Mouse (Mus musculus): ENCODE results near the gene Aldh18a1. TPM values are rescaled to one million over a fixed set of nuclear protein-coding genes. Genes with fewer than 3 reads are reported as not detected.

Aldh18a1 gene
- total RNA-seq (2012; rRNA removed) (35.3 and 68.5 TPM in 2 replicates), polyA plus RNA-seq (2012; ENCODE audit: insufficient read depth in 1 of 2, insufficient read length in 2 of 2, low read depth in 1 of 2, low replicate concordance in 2 of 2, missing spikeins in 1 of 2) (100 to 1,000 TPM in 1 of 2 experiments, 10 to 100 TPM in 1; 89.7 to 214 TPM)

- H3K27me3 ChIP-seq (ENCODE audit: control insufficient read depth in 1 of 2, insufficient read depth in 2 of 2, low read length in 2 of 2) = no peaks in the 10 kb centered on the region
- H3K9ac ChIP-seq (ENCODE audit: control insufficient read depth, low read depth, low read length, poor library complexity, severe bottlenecking) = peak within 1 kb of the TSS; percentile 90
- TF ChIP-seq RCOR1 (IDR thresholded peaks at IDR 0.05; ENCODE audit: low read depth, low read length) (no peak), CHD1 (IDR thresholded peaks at IDR 0.05; ENCODE audit: low read depth, low read length) (no peak), EP300 (IDR thresholded peaks at IDR 0.05; ENCODE audit: low read depth in 1 of 2, low read length in 2 of 2) (no peak), KAT2A (conservative IDR thresholded peaks at IDR 0.05; ENCODE audit: low read depth, low read length) (no peak), MYC (IDR thresholded peaks at IDR 0.05; ENCODE audit: low read depth, low read length) (no peak; the same call in 1 of the 2 replicates), TCF12 (IDR thresholded peaks at IDR 0.05; ENCODE audit: low read depth, low read length) (no peak), MXI1 (IDR thresholded peaks at IDR 0.05; ENCODE audit: low read depth, low read length) (peak; percentile 6; the same call in 1 of the 2 replicates), ZC3H11A (IDR thresholded peaks at IDR 0.05; ENCODE audit: low read depth, low read length) (no peak), MYB (IDR thresholded peaks at IDR 0.05; ENCODE audit: low read depth, low read length) (no peak), POLR2A (IDR thresholded peaks at IDR 0.05; ENCODE audit: control insufficient read depth in 1 of 2, insufficient read depth in 1 of 2, low read depth in 1 of 2, low read length in 2 of 2, poor library complexity in 1 of 2) (peak in 1 of 2 experiments; percentile 42; a peak in 1 of 4 replicates), POLR2AphosphoS5 (IDR thresholded peaks at IDR 0.05; ENCODE audit: borderline replicate concordance, low read depth, low read length) (no peak)
- H3K4me3 ChIP-seq (ENCODE audit: control insufficient read depth in 1 of 2, insufficient read depth in 1 of 2, low read depth in 2 of 2, low read length in 2 of 2) = peak within 1 kb of the TSS; percentile 35 to 90
- no peaks in the 10 kb centered on the region for H3K9me3 ChIP-seq (replicated peaks; ENCODE audit: insufficient read depth, low read length)
- DNase-seq (ENCODE audit: low read depth, low spot score) = peak; percentile 95
- H3K36me3 ChIP-seq (ENCODE audit: control insufficient read depth in 1 of 2, insufficient read depth in 2 of 2, low read length in 2 of 2) = peaks cover 0 to 14% of the 10 kb centered on the region in 2 experiments; a peak in 2 of 4 replicates
- H3K27ac ChIP-seq (ENCODE audit: control insufficient read depth, low read depth, low read length) = peak within 1 kb of the TSS; percentile 96
- peaks cover 0 to 15% of the 10 kb centered on the region in 2 experiments; a peak in 2 of 4 replicates for H3K4me1 ChIP-seq (ENCODE audit: control insufficient read depth in 1 of 2, insufficient read depth in 2 of 2, low read length in 2 of 2)
- peaks cover 26% of the 10 kb centered on the region for H3K79me2 ChIP-seq (ENCODE audit: control insufficient read depth, insufficient read depth, low read length, poor library complexity)
Measured at GRCm38 (mm10) chr19:40588293-40588654, at the start of gene Aldh18a1. Gene Aldh18a1 (minus strand): TSS chr19:40588463.

GRCm38 (mm10) chr19:40637601-40638000 lies 49.3 kb upstream of the Aldh18a1 start:
- H3K9me3 ChIP-seq (replicated peaks; ENCODE audit: insufficient read depth, low read length) = no peaks in the 10 kb centered on the region
- no peak for TF ChIP-seq HCFC1 (IDR thresholded peaks at IDR 0.05; ENCODE audit: low read depth, low read length)
- TF ChIP-seq GATA1 (IDR thresholded peaks at IDR 0.05; ENCODE audit: low read depth, low read length) = peak; percentile 8; the same call in 1 of the 2 replicates
- 0 out of 4 replicates have a peak, but pooled peaks of 1 of the 2 experiments have one; percentile 7 for TF ChIP-seq EP300 (IDR thresholded peaks at IDR 0.05; ENCODE audit: low read depth in 1 of 2, low read length in 2 of 2)
- peak; percentile 43 for DNase-seq (ENCODE audit: low read depth, low spot score)
- H3K36me3 ChIP-seq (ENCODE audit: control insufficient read depth in 1 of 2, insufficient read depth in 2 of 2, low read length in 2 of 2) = peaks cover 0 to 9% of the 10 kb centered on the region in 2 experiments; a peak in 2 of 4 replicates
- 0 out of 4 replicates have a peak, but pooled peaks cover 0 to under 1% of the 10 kb centered on the region in 2 experiments for H3K27me3 ChIP-seq (ENCODE audit: control insufficient read depth in 1 of 2, insufficient read depth in 2 of 2, low read length in 2 of 2)
- H3K4me1 ChIP-seq (ENCODE audit: control insufficient read depth in 1 of 2, insufficient read depth in 2 of 2, low read length in 2 of 2) = peaks cover 5 to 10% of the 10 kb centered on the region in 2 experiments; a peak in 2 of 4 replicates
- no peak overlapping the region for H3K9ac ChIP-seq (ENCODE audit: control insufficient read depth, low read depth, low read length, poor library complexity, severe bottlenecking)
- H3K79me2 ChIP-seq (ENCODE audit: control insufficient read depth, insufficient read depth, low read length, poor library complexity) = no peaks in the 10 kb centered on the region
- no peak overlapping the region for H3K27ac ChIP-seq (ENCODE audit: control insufficient read depth, low read depth, low read length)
- H3K4me3 ChIP-seq (ENCODE audit: control insufficient read depth in 1 of 2, insufficient read depth in 1 of 2, low read depth in 2 of 2, low read length in 2 of 2) = no peak overlapping the region

- no peak overlapping the region for H3K27ac ChIP-seq (ENCODE audit: control insufficient read depth, low read depth, low read length)
- DNase-seq (ENCODE audit: low read depth, low spot score) = peak; percentile 43
- H3K4me3 ChIP-seq (ENCODE audit: control insufficient read depth in 1 of 2, insufficient read depth in 1 of 2, low read depth in 2 of 2, low read length in 2 of 2) = no peak overlapping the region
- H3K36me3 ChIP-seq (ENCODE audit: control insufficient read depth in 1 of 2, insufficient read depth in 2 of 2, low read length in 2 of 2) = peaks cover 0 to 9% of the 10 kb centered on the region in 2 experiments; a peak in 2 of 4 replicates
- H3K27me3 ChIP-seq (ENCODE audit: control insufficient read depth in 1 of 2, insufficient read depth in 2 of 2, low read length in 2 of 2) = no peaks in the 10 kb centered on the region
- H3K9ac ChIP-seq (ENCODE audit: control insufficient read depth, low read depth, low read length, poor library complexity, severe bottlenecking) = no peak overlapping the region
- H3K4me1 ChIP-seq (ENCODE audit: control insufficient read depth in 1 of 2, insufficient read depth in 2 of 2, low read length in 2 of 2) = peaks cover 5 to 10% of the 10 kb centered on the region in 2 experiments; a peak in 2 of 4 replicates
- TF ChIP-seq MYC (IDR thresholded peaks at IDR 0.05; ENCODE audit: low read depth, low read length) (no peak), SIN3A (IDR thresholded peaks at IDR 0.05; ENCODE audit: low read length) (0 out of 2 replicates have a peak, but pooled peaks have one; percentile 20), ELF1 (IDR thresholded peaks at IDR 0.05; ENCODE audit: low read depth, low read length) (no peak), RAD21 (IDR thresholded peaks at IDR 0.05; ENCODE audit: low read depth, low read length) (no peak), NRF1 (IDR thresholded peaks at IDR 0.05; ENCODE audit: insufficient read depth, low read depth, low read length, poor library complexity, severe bottlenecking) (no peak), MXI1 (IDR thresholded peaks at IDR 0.05; ENCODE audit: low read depth, low read length) (no peak), ETS1 (IDR thresholded peaks at IDR 0.05; ENCODE audit: low read depth, low read length) (0 out of 2 replicates have a peak, but pooled peaks have one; percentile 22), RCOR1 (IDR thresholded peaks at IDR 0.05; ENCODE audit: low read depth, low read length) (0 out of 2 replicates have a peak, but pooled peaks have one; percentile 19), POLR2A (IDR thresholded peaks at IDR 0.05; ENCODE audit: control insufficient read depth in 1 of 2, insufficient read depth in 1 of 2, low read depth in 1 of 2, low read length in 2 of 2, poor library complexity in 1 of 2) (no peak), TCF12 (IDR thresholded peaks at IDR 0.05; ENCODE audit: low read depth, low read length) (peak; percentile 60), MAFK (IDR thresholded peaks at IDR 0.05; ENCODE audit: borderline replicate concordance, low read depth, low read length) (no peak), EP300 (IDR thresholded peaks at IDR 0.05; ENCODE audit: low read depth in 1 of 2, low read length in 2 of 2) (peak; percentile 60 to 63; a peak in 3 of 4 replicates), GATA1 (IDR thresholded peaks at IDR 0.05; ENCODE audit: low read depth, low read length) (peak; percentile 72)
- H3K79me2 ChIP-seq (ENCODE audit: control insufficient read depth, insufficient read depth, low read length, poor library complexity) = no peaks in the 10 kb centered on the region
- no peaks in the 10 kb centered on the region for H3K9me3 ChIP-seq (replicated peaks; ENCODE audit: insufficient read depth, low read length)
Measured at GRCm38 (mm10) chr19:40637091-40637490, 48.8 kb upstream of the Aldh18a1 start.

Data from MEL (cell line).